Mouse (Mus musculus): ENCODE data around the gene Gm42417.
A peak's percentile ranks its signal among the peaks of the same experiment; 100 is the strongest.

Gene Gm42417

DNA sequence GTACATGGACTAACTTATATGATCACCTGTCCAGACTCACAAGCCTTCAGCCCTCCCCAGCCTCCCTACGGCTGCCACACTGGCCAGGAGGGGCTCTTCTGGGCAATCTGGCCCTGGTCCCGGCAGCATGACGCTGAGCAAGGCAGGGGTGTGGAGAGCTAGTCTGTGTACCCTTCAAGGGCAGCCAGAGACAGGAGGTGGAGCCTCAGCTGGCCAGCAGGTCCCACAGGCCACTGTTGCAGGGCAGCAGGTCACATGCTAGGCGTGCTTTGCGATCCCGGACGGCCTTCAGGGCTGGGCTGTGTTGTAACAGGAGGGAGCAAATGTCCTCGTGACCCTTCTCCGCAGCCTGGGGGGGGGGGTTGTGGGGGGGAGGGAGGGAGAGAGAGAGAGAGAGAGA is at the start of gene Gm42417:
TSS of gene Gm42417 (minus strand) at position 244 of the 400 bp plus-strand sequence.
- peak; percentile 84 to 86 for DNase-seq (ENCODE audit: low spot score in 2 of 2)

DNA sequence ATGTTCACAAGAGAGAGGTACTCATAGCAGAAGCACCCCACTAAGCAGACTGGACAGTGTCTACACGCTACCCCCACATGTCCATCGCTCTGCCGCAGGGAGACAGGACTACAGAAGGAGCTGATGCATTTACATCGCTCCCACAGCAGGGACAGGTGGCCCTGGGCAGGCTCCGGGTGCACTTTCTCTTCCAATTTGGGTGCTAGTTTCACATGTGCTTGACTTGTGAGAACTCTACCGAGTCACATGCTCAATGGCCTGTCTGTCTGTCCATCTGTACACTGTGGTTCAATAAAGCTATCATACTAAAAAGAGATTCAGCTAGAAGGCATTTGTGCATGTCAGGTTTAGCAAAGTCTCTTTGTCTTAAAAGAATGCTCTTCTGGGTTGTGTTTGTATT is 48.6 kb upstream of the Gm42417 start:
- DNase-seq (ENCODE audit: low spot score in 2 of 2) = no peak

DNA sequence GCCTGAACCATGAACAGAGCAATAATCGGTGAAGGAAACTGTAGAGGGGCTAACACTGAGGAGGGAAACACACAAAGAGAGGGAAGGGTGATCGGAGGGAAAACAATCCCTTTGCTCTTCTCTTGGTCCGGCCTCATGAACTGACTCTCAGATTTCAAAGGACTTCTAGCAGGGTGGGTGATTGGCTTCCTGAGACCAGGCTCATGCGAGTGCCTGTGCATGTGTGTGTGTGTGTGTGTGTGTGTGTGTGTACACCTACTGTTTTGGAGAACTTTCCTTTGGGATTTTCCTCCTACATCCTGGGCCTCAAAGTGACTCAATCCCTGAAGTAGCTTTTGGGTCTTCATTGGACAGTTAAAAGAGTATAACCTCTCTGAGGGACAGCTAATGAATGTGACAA is 47.1 kb upstream of the Gm42417 start:
- DNase-seq (ENCODE audit: low spot score in 2 of 2) = no peak

DNA sequence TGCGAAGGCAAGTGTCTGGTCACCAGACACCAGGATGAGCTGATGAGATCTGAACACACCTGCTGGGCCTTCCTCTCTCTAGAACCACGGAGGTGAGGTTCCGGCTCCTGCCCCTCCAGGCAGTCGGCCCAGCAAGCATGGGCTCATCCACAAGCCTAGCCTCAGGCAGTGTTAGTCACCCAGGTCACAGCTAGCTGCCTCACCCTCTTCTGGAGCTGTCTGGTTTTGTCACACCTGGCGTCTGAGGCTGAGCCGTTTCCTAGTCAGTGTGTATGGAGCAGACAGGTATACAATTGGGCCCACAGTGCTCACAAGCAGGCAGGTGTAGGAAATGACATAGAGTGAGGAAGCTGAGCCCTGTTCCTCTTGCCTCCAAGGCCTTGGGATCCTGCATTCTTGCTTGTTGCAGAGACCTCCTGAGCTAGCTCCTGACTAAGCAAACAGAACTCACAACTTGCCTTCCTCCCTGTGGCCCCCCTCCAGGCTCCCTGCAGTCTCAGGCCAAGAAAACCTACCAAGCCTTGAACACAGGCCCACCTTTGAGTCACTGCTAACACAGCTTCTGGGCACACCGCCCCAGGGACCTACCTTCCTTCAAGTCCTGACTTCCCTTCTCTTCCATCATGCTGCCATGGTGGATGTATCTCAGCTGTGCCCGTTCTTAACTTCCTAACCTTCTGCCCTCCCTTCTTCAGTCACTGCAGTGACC is 44.3 kb upstream of the Gm42417 start:
- DNase-seq (ENCODE audit: low spot score in 2 of 2) = no peak

DNA sequence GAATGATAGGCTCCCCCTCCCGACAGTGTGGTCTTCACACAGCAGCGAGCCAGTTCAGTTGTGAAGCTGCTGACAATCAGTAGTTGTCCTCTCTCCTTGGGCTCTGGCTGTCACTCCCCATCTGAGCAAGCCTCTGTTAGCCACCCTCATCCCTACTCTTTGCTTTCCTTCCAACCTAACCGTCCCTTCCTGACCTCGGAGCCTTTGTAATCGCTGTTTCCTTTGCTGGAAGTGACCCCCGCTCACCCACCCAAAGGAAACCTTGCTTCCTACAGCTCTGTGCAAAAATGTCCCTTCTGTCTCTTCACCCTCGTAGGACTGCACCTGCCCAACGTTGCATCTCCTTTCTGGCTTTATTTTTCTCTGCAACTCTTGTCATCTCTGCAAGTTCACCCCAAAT is 43.0 kb upstream of the Gm42417 start:
- no peak for DNase-seq (ENCODE audit: low spot score in 2 of 2)

DNA sequence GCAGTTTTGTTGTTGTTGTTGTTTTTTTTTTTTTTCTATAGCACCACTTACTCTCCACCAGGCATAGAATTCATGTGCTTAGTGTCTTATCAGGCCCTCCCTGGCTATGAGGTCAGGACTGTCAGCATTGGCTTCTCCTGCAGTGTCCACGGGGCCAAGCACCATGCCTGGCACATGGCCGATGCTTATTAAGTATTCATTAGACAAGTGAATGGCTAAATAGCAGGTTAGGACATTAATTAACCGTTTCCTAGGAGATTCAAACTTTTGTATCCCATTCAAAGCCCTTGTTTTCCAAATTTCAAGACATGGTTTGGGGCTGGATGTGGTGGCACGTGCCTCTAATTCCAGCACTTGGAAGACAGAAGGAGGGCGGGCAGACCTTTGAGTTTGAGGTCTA is 42.0 kb upstream of the Gm42417 start:
- DNase-seq (ENCODE audit: low spot score in 2 of 2) = no peak

DNA sequence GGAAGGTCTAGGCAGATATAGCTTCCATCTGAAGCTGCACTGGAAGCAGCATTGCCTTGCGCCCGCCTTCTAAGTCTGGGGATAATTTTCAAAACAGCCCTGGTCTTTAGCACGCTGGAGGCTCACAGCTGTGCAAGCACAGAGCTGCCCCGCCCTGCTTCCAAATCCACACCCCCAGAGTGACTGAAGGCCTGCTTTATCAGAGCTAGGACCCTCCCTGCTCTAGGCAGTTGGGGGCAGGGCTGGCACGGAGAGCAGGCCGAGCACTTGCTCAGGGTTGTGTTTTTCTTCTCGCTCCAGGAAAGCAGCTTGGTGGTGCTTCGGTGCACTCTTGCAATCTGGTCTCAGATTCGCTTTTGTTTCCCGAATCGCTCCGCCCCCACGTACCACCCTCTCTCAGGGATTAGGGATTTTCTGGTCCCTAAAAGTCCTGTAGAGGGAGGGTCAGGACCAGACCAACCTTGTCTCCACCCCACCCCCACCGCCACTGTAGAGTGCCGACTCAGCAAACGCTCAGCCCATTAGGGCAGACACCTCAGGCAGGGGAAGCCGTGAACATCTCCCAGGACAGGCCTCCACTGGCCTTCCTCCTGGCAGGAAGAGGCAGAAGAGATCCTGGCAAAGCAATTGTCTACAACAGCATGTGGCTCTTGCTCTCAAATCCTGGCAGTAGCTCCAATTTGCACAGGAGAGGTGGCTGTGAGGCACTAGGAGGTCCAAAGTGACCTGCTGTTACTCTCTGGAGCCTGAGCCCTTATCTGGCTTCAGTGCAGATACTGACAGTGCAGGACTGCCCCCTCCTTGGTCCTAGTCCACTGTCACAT is 41.4 kb upstream of the Gm42417 start:
- peak; percentile 79 to 80 for DNase-seq (ENCODE audit: low spot score in 2 of 2)

DNA sequence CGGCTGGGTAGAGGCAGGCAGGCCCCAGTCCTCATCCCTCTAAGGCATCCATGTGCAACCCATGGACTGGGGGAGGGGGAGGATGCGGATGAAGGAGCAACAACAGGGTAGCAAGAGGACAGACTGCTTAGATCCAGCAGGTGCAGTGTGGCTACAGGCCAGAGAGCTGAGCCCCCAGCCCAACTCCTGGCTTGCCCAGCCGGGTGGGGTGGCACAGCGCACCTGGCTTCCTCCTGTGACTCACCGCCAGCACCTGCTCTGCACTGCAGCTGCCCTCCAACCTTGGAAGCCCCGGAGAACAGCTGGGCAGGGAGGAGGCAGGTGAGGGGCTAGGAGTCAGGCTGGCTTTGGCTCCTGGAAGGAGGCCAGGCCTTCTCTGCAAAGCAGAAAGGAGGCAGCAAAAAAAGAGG is 40.8 kb upstream of the Gm42417 start:
- peak in 1 of 2 experiments; percentile 30 for DNase-seq (ENCODE audit: low spot score in 2 of 2)

DNA sequence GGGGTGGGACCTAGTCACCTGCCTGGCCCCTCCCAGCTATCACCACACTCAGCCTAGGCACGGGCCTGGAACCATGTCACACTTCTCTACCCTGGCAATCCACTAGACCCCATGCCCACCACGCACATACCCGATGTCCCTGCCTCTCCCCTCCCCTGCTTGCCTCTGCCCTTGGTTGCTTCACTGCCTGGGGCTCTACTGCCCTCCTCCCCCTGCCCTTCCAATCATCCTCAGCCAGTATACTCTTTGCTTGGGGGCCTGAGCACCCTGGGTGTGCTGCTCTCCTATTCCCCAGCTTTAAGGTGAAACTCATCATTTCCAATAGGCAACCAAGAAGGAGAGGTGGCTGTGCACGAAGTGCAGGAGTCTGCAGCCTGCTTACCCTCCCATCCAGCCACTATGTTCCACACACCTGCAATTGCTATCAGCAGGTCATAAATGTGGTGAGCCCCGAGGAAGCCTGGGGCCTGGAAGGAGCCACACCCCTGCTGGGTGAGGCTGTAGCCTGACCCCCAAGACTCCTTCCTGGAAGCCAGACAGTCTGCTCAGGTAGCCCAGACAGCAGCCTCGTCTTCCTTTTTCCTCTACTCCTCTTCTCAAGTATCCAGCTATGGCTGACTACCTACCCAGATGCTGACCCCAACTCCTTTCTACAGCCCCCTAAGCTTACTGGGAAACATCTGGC is 37.9 kb upstream of the Gm42417 start:
- no peak for DNase-seq (ENCODE audit: low spot score in 2 of 2)

DNA sequence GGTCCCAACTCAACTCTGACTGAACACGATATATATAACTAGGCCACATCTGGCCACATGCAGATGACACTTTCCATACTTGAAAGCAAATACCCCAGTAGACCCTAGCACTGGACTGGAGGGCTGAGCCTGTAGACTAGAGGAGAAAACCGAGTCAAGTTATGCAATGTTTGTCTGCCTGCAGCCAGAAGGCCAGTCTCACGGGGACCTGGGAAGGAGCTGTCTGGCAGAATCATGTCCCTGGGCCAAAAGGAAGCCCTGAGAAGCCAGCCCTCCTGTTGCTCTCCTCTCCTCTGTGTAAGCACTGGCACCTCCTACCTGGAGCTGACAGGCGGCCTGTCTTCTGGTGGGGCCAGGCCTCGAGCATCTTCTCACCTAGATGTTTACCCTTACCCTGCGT is 36.1 kb upstream of the Gm42417 start:
- no peak for DNase-seq (ENCODE audit: low spot score in 2 of 2)

DNA sequence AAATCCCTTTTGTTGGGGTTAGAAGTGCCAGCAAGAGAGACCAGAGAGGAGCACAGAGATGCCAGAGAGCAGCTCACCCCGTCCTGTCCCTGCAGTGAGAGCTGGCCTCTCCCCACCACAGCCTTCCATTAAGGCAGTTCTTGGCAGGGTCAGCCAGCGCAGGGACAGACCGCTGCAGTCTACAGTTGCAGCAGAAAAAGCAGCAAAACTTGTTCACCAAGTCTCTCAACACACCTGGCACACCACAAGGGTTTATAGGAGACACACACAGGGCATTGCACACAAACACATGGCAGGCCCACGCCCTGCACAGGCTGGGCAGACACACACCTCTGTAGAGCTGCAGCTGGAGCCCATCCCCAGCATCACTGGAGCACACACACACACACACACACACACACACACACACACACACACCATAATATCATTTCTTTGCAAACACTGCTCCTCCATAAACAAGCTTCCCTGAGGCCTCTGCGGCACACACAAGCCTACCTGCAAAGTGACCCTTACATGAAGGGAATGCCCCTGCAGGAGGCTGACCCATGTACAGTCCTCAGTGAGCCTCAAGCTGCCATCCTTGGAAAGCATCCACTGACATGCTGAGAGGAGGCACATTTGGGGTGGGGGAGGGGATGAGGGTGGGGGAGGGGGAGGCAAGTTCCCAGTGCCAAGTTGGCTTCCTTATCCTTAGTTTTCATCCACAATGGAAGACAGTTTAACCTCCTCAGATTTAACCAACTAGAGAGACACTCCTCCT is 35.1 kb upstream of the Gm42417 start:
- no peak for DNase-seq (ENCODE audit: low spot score in 2 of 2)

DNA sequence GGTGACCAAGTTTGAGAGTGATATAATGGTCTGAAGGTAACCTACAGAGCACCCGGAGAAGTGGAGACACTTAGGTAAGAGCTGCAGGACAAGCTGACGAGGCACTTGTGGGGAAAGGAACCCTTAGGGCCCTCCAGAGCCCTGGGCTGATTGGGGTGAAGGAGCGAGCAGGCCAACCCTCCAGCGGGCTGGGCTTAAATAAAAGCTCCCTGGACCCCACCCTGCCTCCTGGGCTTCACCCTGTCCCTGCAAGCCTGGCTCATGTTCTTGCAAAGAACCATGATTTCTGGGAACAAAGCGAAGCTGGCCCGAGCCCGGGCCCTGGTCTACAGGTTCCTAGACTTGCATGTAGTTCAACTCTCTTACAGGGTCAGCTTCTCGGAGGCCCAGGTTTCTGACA is 34.3 kb upstream of the Gm42417 start:
- DNase-seq (ENCODE audit: low spot score in 2 of 2) = no peak

DNA sequence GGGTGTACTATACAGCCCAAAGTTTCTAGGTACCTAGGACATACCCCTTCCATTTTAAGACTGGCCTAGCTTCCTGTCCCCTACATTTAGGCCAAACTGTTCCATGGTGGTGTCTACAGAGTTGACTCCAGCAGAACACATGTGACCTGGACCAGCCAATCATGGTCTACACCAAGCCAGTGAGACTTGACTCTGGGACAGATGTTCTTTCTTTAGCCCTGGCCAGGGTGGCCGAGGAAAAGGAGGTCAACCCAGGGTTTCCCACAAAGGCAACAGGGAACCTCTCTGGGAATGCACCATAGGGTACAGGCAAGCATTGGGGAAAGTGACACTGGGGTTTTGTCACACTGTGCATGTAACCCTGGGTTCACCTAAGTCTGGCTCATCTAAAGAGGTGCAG is 33.5 kb upstream of the Gm42417 start:
- peak; percentile 65 to 84 for DNase-seq (ENCODE audit: low spot score in 2 of 2)

DNA sequence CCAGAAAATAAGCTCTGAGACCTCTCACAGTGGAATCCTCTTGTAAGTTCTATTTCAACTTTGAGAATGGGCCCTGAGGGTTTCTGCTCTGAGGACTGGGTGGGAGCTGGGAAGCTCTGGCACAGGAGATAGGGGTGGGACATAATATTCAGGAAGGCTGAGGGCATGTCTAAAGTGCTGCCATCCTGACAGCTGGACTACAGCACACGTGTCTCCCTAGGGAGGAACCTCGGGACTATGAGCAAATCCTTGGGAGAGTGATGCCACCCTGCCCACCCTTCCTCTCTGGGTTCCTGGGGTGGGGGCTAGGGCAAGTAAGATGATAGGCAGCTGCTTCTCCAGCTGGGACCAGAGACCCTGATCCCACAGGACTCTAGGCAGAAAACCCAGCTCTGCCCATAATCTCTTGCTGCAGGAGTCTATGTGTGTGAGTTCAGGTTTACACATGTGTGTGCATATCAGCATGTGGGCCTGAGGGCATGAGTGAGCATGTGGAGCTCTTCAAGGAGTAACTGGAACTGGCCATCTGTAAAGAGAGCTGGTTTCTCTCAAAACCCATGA is 33.0 kb upstream of the Gm42417 start:
- no peak for DNase-seq (ENCODE audit: low spot score in 2 of 2)

DNA sequence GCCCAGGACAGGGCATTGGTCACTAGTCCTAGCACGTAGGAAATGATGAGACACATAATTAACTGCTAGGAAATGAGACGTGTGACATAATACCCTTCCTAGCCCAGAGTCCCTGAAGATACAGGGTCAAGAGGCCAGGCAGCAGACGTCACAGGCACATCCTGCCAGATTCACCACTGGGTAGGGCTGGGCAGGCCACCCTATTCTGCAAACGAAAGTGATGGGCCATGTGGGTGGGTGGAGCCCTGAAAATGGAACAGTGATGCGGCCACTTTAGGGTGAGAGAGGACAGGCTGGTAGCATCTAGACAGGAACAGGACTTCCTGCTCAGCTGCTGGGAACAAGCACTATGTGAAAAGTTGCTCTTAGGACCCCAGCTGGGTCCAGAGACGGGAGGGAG is 32.4 kb upstream of the Gm42417 start:
- DNase-seq (ENCODE audit: low spot score in 2 of 2) = peak; percentile 75 to 80

DNA sequence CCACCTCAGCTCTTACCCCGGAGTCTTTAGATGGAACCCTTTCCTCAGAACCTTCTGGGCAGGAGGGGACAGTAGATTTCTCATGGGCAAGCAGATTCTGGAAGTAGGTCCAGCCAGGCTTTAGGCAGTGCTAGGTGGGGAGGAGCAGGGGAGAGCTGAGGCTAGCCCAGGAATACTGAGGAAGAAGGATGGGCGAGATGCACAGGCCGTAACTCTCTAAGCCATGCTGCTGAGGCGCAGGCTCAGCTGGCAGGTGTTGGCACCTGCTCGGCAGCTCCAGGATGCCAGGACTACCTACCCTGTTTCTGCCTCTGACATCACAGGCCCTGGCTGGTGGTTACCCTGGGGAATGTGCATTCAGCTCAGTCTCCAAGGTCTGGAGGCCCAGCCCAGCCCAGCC is 31.1 kb upstream of the Gm42417 start:
- no peak for DNase-seq (ENCODE audit: low spot score in 2 of 2)

DNA sequence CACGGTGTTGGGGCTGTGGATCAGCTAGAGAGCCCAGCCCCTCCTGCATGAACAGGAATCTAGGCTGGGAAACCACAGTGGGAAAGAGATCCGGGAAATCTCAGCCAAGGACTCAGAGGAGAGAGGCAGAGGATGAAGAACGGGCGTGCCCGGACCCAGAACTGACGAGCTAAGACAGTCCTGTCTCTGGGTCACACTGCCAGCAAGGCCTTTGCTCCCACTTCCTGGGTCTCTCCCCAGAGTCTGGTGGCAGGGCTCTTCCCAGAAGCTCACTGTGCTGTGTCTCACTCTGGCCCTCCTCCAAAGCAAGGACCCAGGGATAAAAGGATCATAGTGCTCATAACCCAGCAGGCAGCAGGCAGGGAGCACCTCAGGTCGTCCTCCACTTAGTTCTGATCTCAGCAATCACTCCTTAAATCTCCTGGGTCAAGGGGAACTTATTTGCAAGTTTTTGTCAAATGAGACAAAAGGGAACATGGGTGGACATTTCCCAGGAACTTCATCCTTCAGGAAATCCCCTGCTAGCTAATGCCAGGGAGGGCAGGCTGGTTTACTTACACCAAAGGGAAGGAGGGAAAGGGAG is 30.6 kb upstream of the Gm42417 start:
- peak in 1 of 2 experiments; percentile 31 for DNase-seq (ENCODE audit: low spot score in 2 of 2)

DNA sequence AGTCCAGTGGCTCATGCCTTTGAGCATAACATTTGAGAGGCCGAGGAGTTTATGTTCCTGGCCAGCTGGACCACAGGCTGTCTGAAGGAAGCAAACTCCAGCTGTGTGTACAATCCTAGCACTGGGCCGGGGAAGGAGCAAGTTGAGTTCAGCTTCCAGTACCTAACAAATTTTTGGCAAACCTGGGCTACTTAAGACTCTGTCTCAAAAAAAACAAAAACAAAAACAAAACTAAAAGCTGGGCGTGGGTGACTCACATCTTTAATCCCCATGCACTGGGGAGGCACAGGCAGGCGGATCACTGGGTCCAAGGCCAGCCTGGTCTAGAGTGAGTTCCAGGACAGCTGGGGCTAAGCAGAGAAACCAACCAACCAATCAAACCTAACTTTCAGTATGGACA is 29.5 kb upstream of the Gm42417 start:
- peak; percentile 55 to 71 for DNase-seq (ENCODE audit: low spot score in 2 of 2)

DNA sequence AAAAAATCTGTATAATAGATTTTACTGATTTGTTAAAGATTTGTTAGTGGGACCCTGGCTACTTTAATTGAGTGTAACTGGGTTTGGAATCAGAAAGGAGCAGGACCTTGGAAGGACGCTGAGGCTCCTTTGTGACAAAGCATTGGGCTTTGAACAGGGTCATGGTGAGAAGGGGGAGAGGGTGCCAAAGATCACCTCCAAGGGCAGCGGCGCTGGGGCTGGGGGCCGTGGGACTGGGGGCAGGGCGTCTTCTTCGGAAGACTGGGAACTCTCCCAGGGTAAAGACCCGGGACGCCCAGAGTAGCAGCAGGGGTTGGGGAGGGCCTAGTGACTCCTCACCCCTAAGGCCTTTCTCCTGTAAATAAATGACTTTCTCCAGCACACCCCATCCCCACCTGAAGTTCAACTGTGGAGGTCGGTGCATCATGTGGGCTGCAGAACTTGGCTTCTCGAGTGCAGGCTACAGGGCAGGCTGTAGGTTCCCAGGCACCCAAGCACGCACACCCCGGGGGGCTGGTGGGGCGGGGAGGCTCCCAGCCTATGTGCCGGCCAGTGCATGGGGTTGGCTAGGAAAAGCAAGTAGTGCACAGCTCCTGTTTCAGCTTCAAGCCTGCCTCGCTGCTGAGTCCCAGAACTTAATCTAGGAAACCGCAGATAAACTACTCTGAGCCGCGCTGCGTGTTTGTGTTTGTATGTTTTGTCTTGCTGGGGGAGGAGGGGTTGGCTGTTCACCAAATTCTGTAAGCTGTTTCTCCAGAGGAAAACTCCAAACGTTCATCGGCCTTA is 28.8 kb upstream of the Gm42417 start:
- no peak for DNase-seq (ENCODE audit: low spot score in 2 of 2)

DNA sequence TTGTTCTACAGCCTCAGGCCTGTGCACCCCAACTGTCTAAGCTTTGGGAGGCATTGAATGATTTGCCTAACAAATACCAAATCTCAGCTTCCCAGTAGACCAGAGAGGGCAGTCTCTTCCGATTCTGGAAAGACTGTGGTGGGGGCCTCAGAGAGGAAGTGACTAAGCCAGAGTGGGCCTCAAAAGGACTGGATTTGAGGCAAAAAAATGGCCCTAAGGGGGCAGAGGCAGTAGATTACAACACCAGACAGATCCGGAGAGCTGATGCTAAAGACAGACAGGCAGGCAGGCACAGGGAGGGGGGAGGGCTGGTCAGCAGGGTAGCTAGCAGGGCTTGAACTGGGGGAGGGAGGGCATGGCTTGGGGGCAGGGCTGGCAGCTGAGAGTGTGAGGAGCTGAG is 27.2 kb upstream of the Gm42417 start:
- no peak for DNase-seq (ENCODE audit: low spot score in 2 of 2)
